Mouse (Mus musculus) gastrocnemius, adult 2 months (tissue): ENCODE results near the gene A930009A15Rik. TPM values are rescaled to one million over a fixed set of nuclear protein-coding genes. Genes with fewer than 3 reads are reported as not detected.

Experiments used
- DNase-seq: peaks from one replicate; pipeline ENCODE4 v3.0.0; 2022
- H3K27ac ChIP-seq: fragments of 200-600 bp; 2 replicates; pipeline ENCODE4 v1.8.1; 2022; ENCODE audit warnings: mild to moderate bottlenecking
- H3K4me3 ChIP-seq: fragments of 200-600 bp; 2 replicates; pipeline ENCODE4 v1.8.1; 2022; ENCODE audit warnings: mild to moderate bottlenecking, moderate library complexity
- CTCF ChIP-seq: fragments of 200-600 bp; IDR thresholded peaks from 2 replicates; pipeline ENCODE4 v1.8.1; 2022; ENCODE audit warnings: antibody characterized with exemption, mild to moderate bottlenecking, moderate library complexity
- intact Hi-C: fragments of 180-260 bp; cut with DNase I; formaldehyde crosslinking; loops from one replicate; pipeline ENCODE4 v1.15.1; 2025
- long read RNA-seq, 2 experiments: library from polyadenylated mRNA; stranded (forward); transcript quantifications; one replicate each; pipeline ENCODE4 v2.0.0; 2021
- total RNA-seq, 2 experiments: library from RNA; stranded (reverse); gene quantifications; 2 replicates each; pipeline ENCODE4 v1.2.3; 2021

A930009A15Rik gene
- not detected for total RNA-seq
- long read RNA-seq, experiment 1 = 0 reads
- long read RNA-seq, experiment 2 = 0 reads

GRCm38 (mm10) chr10:115569712-115570491 is at the start of gene A930009A15Rik:
TSS of gene A930009A15Rik (plus strand) at chr10:115569986.
- Histone ChIP-seq H3K27ac (no peak within 1 kb of the TSS), H3K4me3 (no peak within 1 kb of the TSS)
- DNase-seq = no peak
- intact Hi-C loops = no loop called here
- TF ChIP-seq CTCF = no peak

- H3K4me3 ChIP-seq = no peak overlapping the region
- no peak for TF ChIP-seq CTCF
- H3K27ac ChIP-seq = no peak overlapping the region
- intact Hi-C loops = no loop called here
- no peak for DNase-seq
Measured at GRCm38 (mm10) chr10:115520200-115521080, 49.3 kb upstream of the A930009A15Rik start.

GRCm38 (mm10) chr10:115521081-115521451 is 48.7 kb upstream of the A930009A15Rik start:
- H3K27ac ChIP-seq = no peak overlapping the region
- intact Hi-C loops = no loop called here
- no peak for DNase-seq
- TF ChIP-seq CTCF = no peak
- H3K4me3 ChIP-seq = no peak overlapping the region

GRCm38 (mm10) chr10:115528892-115529291 is 40.9 kb upstream of the A930009A15Rik start:
- H3K27ac ChIP-seq = no peak overlapping the region
- no peak overlapping the region for H3K4me3 ChIP-seq
- intact Hi-C loops = no loop called here
- DNase-seq = no peak
- no peak for TF ChIP-seq CTCF

- intact Hi-C loops = no loop called here
- DNase-seq = no peak
- no peak overlapping the region for H3K4me3 ChIP-seq
- no peak for TF ChIP-seq CTCF
- no peak overlapping the region for H3K27ac ChIP-seq
Measured at GRCm38 (mm10) chr10:115529768-115530167, 40.0 kb upstream of the A930009A15Rik start.

- TF ChIP-seq CTCF = no peak
- DNase-seq = no peak
- intact Hi-C loops = no loop called here
- H3K4me3 ChIP-seq = no peak overlapping the region
- H3K27ac ChIP-seq = no peak overlapping the region
Measured at GRCm38 (mm10) chr10:115530746-115531145, 39.0 kb upstream of the A930009A15Rik start.

- H3K4me3 ChIP-seq = no peak overlapping the region
- no peak for DNase-seq
- TF ChIP-seq CTCF = no peak
- H3K27ac ChIP-seq = no peak overlapping the region
- intact Hi-C loops = no loop called here
Measured at GRCm38 (mm10) chr10:115542917-115543316, 26.9 kb upstream of the A930009A15Rik start.

GRCm38 (mm10) chr10:115550253-115550652 is 19.5 kb upstream of the A930009A15Rik start:
- Histone ChIP-seq H3K4me3 (no peak overlapping the region), H3K27ac (no peak overlapping the region)
- no peak for TF ChIP-seq CTCF
- intact Hi-C loops = no loop called here
- no peak for DNase-seq

GRCm38 (mm10) chr10:115551069-115551468 is 18.7 kb upstream of the A930009A15Rik start:
- intact Hi-C loops = no loop called here
- Histone ChIP-seq H3K27ac (no peak overlapping the region), H3K4me3 (no peak overlapping the region)
- no peak for DNase-seq
- no peak for TF ChIP-seq CTCF

GRCm38 (mm10) chr10:115553352-115554113 is 16.3 kb upstream of the A930009A15Rik start:
- intact Hi-C loops = no loop called here
- no peak overlapping the region for H3K4me3 ChIP-seq
- no peak overlapping the region for H3K27ac ChIP-seq
- no peak for TF ChIP-seq CTCF
- no peak for DNase-seq

- intact Hi-C loops = no loop called here
- DNase-seq = no peak
- Histone ChIP-seq H3K4me3 (no peak overlapping the region), H3K27ac (no peak overlapping the region)
- TF ChIP-seq CTCF = no peak
Measured at GRCm38 (mm10) chr10:115555191-115555765, 14.5 kb upstream of the A930009A15Rik start.

GRCm38 (mm10) chr10:115556738-115557242 is 13.0 kb upstream of the A930009A15Rik start:
- intact Hi-C loops = no loop called here
- DNase-seq = no peak
- TF ChIP-seq CTCF = no peak
- H3K4me3 ChIP-seq = no peak overlapping the region
- H3K27ac ChIP-seq = no peak overlapping the region
